Mouse (Mus musculus) G1E (cell line): ENCODE data around the gene Csad. TPM values are rescaled to one million over a fixed set of nuclear protein-coding genes. Genes with fewer than 3 reads are reported as not detected.

Source experiments
- ATAC-seq: 2 replicates; pipeline ENCODE4 v1.8.0; 2016; ENCODE audit warnings: mild to moderate bottlenecking; ENCODE audit not compliant: insufficient number of reproducible peaks, poor library complexity, low FRiP score, severe bottlenecking; ENCODE audit errors: extremely low read depth
- DNase-seq: peaks from one replicate; pipeline ENCODE4 v3.0.0; 2012; ENCODE audit warnings: low spot score
- H3K27me3 ChIP-seq: 2 replicates; pipeline ENCODE4 v1.6.1; 2012; ENCODE audit warnings: mild to moderate bottlenecking, low read length, inconsistent platforms; ENCODE audit not compliant: insufficient read depth
- H3K36me3 ChIP-seq: replicated peaks from 2 replicates; pipeline ENCODE3; 2012; ENCODE audit warnings: mild to moderate bottlenecking, inconsistent platforms
- H3K4me1 ChIP-seq: 2 replicates; pipeline ENCODE4 v1.6.1; 2012; ENCODE audit warnings: low read depth, low read length, inconsistent platforms, mixed read lengths; ENCODE audit not compliant: insufficient read depth
- H3K4me3 ChIP-seq: 2 replicates; pipeline ENCODE4 v1.5.1; 2012; ENCODE audit warnings: low read depth, mild to moderate bottlenecking, inconsistent platforms, low read length, moderate library complexity, mixed read lengths
- H3K9me3 ChIP-seq: replicated peaks from 2 replicates; pipeline ENCODE4 v1.6.1; 2012; ENCODE audit warnings: inconsistent platforms
- CTCF ChIP-seq: IDR thresholded peaks from 2 replicates; pipeline ENCODE4 v1.5.1; 2012; ENCODE audit warnings: low read depth, low read length, inconsistent platforms, mixed read lengths
- GATA1 ChIP-seq: IDR thresholded peaks from 2 replicates; pipeline ENCODE4 v1.6.1; 2012; ENCODE audit warnings: borderline replicate concordance, low read length, inconsistent platforms, mixed read lengths
- GATA2 ChIP-seq: IDR thresholded peaks from 2 replicates; pipeline ENCODE4 v1.6.1; 2012; ENCODE audit warnings: low read depth, low read length, inconsistent platforms, borderline replicate concordance
- POLR2AphosphoS5 ChIP-seq: IDR thresholded peaks from 2 replicates; pipeline ENCODE4 v1.6.1; 2012; ENCODE audit warnings: low read depth, low read length, inconsistent platforms; ENCODE audit not compliant: insufficient replicate concordance
- TAL1 ChIP-seq: conservative IDR thresholded peaks from 2 replicates; pipeline ENCODE4 v1.6.1; 2012; ENCODE audit warnings: low read depth, low read length, inconsistent platforms, mixed read lengths
- polyA plus RNA-seq: library from polyadenylated mRNA; stranded (reverse); fragments of >175 nt; gene quantifications from 2 replicates; pipeline ENCODE4 v1.2.3, GENCODE M21; 2012
- total RNA-seq, 2 experiments: library from RNA; stranded (forward) in 1 of 2; stranded (reverse) in 1 of 2; fragments of 200-1000 nt in 1 of 2; fragments of >200 nt in 1 of 2; fragmentation: Nextera tagmentation in 1 of 2; gene quantifications; 2 replicates each; pipeline ENCODE4 v1.2.3; 2014 to 2017

Csad gene
- total and polyA plus RNA-seq, 3 experiments: 3.1 to 11.9 (median 4.2) TPM

DNA sequence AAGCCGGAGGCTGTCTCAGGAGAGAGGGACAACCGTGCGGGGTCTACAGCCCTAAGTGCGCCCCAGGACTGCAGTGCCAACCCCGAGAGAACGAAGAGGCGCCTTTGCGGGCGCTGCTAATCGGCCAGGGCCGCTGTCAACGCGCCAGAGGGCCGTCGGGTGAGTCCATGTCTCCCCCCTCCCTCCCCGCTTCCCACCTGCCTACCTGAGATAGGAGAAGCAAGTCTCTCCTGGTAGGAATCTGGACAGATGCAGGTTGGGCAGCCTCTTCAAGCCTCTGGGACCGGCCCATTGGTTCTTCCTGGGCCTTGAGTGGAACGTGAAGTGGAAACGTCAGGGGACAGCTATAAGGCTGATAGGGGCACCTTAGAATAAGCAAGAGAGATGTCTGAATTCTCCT is 59.8 kb downstream of the Csad start:
- peaks cover 51% of the 10 kb centered on the region for H3K27me3 ChIP-seq
- H3K4me3 ChIP-seq: no peak overlapping the region

DNA sequence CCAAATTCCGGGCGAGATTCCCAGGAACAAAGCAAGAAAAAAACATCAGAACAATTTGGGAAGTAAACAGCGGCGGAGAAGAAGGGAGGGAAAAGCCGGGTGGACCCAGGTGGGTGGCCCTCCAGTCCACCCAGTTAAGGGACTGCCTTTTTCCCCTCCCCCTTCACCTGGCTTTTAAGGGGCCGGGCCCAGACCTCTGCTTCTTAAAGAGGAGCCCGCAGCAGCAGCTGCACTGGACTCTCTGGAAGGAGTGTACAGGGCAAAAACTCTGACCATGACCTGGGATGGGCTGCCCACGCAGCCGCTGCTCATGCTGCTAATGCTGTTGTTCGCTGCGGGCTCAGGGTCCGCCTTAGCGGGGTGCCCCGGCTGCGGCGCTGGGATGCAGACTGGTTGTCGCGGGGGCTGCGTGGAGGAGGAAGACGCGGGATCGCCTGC is 60.2 kb downstream of the Csad start, which contains the start of gene Igfbp6:
Gene Igfbp6 (plus strand): TSS at position 89 of the 438 bp plus-strand sequence.
- H3K27me3 ChIP-seq: peaks cover 51% of the 10 kb centered on the region
- H3K36me3 ChIP-seq: no peaks in the 10 kb centered on the region
- no peak within 1 kb of the TSS for H3K4me3 ChIP-seq
- ATAC-seq: no peak
- H3K9me3 ChIP-seq: no peaks in the 10 kb centered on the region
- DNase-seq: no peak
- TF ChIP-seq GATA1: no peak
- H3K4me1 ChIP-seq: peaks cover 47% of the 10 kb centered on the region

More for the DNA sequence above, 59.8 kb downstream of the Csad start:
- Histone ChIP-seq H3K36me3 (no peaks in the 10 kb centered on the region), H3K9me3 (no peaks in the 10 kb centered on the region), H3K4me1 (peaks cover 49% of the 10 kb centered on the region)
- no peak for DNase-seq
- no peak for ATAC-seq
- no peak for TF ChIP-seq GATA2
- TF ChIP-seq GATA1: no peak
- TF ChIP-seq TAL1: no peak
- no peak for TF ChIP-seq POLR2AphosphoS5
- TF ChIP-seq CTCF: no peak

DNA sequence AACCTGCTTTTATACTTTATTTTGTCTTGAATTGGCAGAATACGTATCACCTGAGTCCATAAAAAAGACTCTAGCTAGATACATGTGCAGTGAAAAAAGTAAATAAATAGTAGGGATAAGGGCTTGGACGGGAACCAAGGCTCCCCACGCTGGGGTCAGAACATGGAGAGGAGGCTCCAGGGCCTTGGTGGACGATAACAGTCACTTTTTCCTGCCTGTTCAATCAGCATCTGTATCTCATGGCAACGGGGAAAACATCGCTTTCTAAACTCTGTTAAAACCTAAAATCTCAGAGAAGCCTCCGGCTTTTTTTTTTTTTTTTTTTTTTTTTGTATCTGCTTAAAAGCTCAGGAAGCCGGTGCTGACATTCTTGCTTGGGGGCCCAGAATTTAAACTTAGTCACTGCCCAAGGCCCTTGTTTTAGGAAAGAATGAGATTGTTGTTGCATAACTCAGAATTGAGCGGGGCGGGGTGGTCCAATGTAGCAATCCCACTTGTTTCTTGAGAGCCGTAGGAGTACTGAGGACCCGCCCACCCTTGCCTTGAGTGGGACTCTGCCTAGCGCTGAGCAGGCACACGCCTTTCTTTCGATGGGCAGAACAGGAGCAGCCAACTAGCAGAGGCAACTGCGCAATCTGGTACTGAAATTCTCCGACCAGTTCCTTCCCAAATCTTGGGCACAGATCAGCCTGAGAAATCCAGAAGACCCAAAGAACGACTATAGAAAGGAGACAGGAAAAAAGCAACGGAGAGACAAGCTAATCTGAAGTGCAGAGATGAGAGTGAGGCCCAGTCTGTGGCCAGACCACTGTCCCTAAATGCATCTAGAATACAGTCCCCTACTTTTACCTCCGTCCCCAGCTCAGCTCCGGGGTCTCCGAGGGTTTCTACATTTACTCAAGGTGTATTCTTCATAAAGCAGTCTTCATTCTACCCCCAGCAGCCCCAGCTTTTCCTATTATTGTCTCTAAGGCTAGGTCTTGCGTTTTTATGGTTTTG is 61.3 kb downstream of the Csad start:
- Histone ChIP-seq H3K4me3 (no peak overlapping the region), H3K27me3 (peaks cover 51% of the 10 kb centered on the region), H3K9me3 (no peaks in the 10 kb centered on the region), H3K4me1 (peaks cover 49% of the 10 kb centered on the region), H3K36me3 (no peaks in the 10 kb centered on the region)
- DNase-seq (no peak), ATAC-seq (no peak)
- TF ChIP-seq TAL1 (no peak), POLR2AphosphoS5 (no peak), GATA2 (no peak), CTCF (no peak), GATA1 (no peak)

DNA sequence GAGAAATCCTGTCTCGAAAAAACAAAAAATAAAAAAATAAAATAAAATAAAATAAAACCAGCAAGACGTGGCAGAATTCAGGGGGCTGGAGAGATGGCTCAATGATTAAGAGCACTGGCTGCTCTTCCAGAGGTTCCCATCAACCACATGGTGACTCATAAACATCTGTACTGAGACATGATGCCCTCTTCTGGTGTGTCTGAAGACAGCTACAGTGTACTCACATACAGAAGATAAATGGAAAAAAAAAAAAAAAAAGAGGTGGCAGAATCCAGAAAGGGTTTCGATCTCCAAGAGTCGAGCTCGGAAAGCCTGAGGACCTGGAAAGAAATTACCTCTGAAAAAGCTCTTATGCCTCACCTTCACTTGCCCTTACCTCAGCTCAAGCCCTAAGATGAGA is 63.4 kb downstream of the Csad start:
- Histone ChIP-seq H3K4me3 (no peak overlapping the region), H3K4me1 (peaks cover 45% of the 10 kb centered on the region), H3K27me3 (peaks cover 48% of the 10 kb centered on the region), H3K36me3 (no peaks in the 10 kb centered on the region), H3K9me3 (no peaks in the 10 kb centered on the region)
- TF ChIP-seq TAL1 (no peak), CTCF (no peak)
- ATAC-seq: no peak
- DNase-seq: no peak

DNA sequence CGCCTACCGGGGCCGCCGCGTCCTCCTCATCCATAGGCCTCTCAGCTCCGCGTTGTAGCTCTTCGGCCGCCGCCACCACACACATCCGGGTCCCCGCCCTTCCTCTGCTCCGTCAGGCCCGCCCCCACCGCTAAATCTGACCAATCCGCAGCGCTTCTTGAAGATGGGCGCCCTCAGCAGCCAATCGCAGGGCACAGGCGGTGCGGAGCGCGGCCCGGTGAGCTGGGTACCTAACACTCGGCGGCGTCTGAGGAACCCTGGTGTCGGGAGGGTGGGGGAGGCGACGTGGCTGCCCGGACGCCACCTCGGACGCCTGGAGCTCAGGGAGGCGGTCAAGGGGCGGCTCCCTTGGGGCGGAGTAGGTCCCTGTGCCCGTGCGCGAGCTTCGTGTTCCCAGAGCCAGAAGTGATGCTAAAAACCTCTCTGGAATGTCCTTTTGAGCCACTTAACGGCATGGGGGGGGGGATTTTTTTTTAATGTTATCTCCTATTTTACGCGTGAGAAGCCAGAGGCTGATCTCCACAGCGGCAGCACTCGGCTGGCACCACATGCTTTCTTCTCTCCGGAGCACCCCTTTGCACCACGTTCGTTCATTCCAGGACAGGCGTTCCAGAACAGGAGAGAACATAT is 68.3 kb downstream of the Csad start, which contains the start of gene Spryd3:
Gene Spryd3 (minus strand): TSS at position 106 of the 630 bp plus-strand sequence.
- peak; percentile 100 for DNase-seq
- TF ChIP-seq GATA1 (no peak), TAL1 (no peak), GATA2 (no peak), POLR2AphosphoS5 (no peak), CTCF (no peak)
- peaks cover under 1% of the 10 kb centered on the region; the same call in 1 of the 2 replicates for H3K27me3 ChIP-seq
- peak; percentile 99 for ATAC-seq
- no peaks in the 10 kb centered on the region for H3K9me3 ChIP-seq
- peaks cover 37% of the 10 kb centered on the region for H3K4me1 ChIP-seq
- peak within 1 kb of the TSS; percentile 91 for H3K4me3 ChIP-seq
- peaks cover 25% of the 10 kb centered on the region for H3K36me3 ChIP-seq

DNA sequence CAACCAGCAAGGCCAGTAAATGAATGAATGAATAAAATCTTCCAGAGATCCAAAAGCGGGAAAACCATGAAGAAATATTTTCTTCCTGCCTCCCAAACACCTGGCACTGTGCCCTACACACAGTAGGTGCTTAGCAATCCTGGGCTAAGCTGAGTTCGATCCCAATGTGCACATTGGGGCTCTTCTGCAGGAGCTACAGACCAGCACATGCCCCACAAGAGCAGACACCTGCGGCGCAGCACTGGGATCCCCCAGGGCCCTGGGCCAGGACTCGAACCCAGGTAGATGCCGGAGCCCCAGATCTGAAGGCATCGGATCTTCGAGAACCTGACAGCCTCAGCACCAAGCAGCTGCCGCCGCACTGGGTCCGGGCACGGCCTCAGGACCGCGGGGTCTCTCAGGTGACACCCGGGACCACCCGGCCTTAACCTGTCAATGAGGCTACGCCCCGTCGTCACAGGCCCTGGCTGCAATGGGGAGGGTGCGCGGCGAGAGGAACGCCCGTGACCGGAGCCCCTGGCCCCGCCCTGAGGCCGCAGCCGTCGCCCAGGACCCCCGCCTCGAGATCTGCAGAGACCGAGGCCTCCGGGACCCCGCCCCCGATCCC is 68.9 kb downstream of the Csad start:
- Histone ChIP-seq H3K27me3 (no peaks in the 10 kb centered on the region; the same call in 1 of the 2 replicates), H3K36me3 (peaks cover 32% of the 10 kb centered on the region), H3K4me3 (peak overlapping the region; percentile 91), H3K9me3 (no peaks in the 10 kb centered on the region), H3K4me1 (peaks cover 37% of the 10 kb centered on the region)
- TF ChIP-seq GATA1: no peak
- no peak for TF ChIP-seq TAL1
- no peak for TF ChIP-seq CTCF
- TF ChIP-seq POLR2AphosphoS5: no peak
- no peak for TF ChIP-seq GATA2
- ATAC-seq: no peak
- no peak for DNase-seq
